Mouse (Mus musculus): ENCODE results near the gene Trrap.

- TF ChIP-seq CTCF (conservative IDR thresholded peaks at IDR 0.05; ENCODE audit: low read length): no peak
- TF ChIP-seq NANOG (IDR thresholded peaks at IDR 0.05; ENCODE audit: borderline replicate concordance, low read length): no peak
Observed at GRCm38 (mm10) chr5:144786464-144786863, 18.9 kb downstream of the Trrap start.
